Mouse (Mus musculus): ENCODE data around the gene Prrt1. TPM values are rescaled to one million over a fixed set of nuclear protein-coding genes. Genes with fewer than 3 reads are reported as not detected.

The Prrt1 gene
- polyA plus RNA-seq, 1 experiment from 2014 or later, result 0.44 TPM

DNA sequence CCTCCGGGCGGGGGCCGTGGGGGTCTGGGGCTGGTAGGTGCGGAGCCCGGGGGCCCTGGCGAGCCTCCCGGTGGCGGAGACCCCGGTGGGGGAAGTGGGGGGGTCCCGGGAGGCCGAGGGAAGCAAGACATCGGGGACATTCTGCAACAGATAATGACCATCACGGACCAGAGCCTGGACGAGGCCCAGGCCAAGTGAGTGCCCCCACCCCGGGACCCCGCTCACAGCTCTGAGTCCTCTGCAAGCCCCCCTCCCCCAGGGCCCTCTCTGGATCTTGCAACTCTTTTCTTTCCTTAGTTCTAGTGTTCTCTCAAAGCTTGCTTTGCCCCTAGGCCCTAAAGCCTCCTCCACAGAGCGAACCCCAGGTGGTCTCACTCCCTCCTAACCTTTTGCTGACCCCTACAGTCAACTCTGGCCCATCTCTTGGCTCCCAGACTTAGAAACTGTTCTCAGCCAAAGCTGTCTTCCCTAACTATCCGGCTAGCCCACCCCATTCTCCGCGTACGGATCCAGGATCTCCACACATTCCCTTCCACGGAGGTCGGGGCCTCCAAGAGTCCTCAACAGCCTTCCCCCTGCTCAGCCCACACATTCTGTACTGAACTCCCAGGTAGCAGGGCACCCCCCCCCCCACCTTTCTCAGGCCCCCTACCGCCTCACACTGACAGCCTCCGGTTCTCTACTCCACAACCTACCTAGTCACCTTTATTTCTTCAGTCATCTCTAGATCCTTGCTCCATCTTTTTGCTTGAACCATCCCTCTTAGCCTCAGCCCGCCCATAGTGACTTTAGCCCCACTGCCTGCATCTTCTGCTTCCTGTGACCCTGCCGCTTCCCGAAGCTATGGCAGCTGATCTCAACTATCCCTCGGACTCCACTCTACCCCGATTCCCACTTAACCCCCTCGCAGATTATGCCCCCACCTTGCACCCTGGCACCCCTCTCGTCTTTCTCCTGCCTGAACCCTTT, 36.5 kb upstream of the Prrt1 start:
- Histone ChIP-seq H3K27me3 (ENCODE audit: control insufficient read depth, insufficient read depth, low read length) (no peaks in the 10 kb centered on the region), H3K4me1 (replicated peaks; ENCODE audit: control insufficient read depth, insufficient read depth) (peaks cover 9% of the 10 kb centered on the region), H3K9ac (ENCODE audit: low read length) (peak overlapping the region; percentile 95), H3K4me3 (ENCODE audit: low read depth, low read length) (peak overlapping the region; percentile 85), H3K36me3 (ENCODE audit: control insufficient read depth, insufficient read depth, low read length) (peaks cover 8% of the 10 kb centered on the region), H3K27ac (replicated peaks) (peak overlapping the region; percentile 97), H3K4me2 (replicated peaks; ENCODE audit: low read depth) (peak overlapping the region; percentile 89), H3K9me3 (ENCODE audit: control insufficient read depth, low read length) (no peaks in the 10 kb centered on the region)
- ATAC-seq (ENCODE audit: low FRiP score, low TSS enrichment) (no peak; the same call in 1 of the 2 replicates), DNase-seq (ENCODE audit: low spot score) (peak; percentile 53)
- TF ChIP-seq CTCF (IDR thresholded peaks at IDR 0.05; ENCODE audit: low read depth) (no peak), EP300 (optimal IDR thresholded peaks at IDR 0.05) (no peak)
- under 1% methylated on average over 31 of the region's 32 CpGs for WGBS

DNA sequence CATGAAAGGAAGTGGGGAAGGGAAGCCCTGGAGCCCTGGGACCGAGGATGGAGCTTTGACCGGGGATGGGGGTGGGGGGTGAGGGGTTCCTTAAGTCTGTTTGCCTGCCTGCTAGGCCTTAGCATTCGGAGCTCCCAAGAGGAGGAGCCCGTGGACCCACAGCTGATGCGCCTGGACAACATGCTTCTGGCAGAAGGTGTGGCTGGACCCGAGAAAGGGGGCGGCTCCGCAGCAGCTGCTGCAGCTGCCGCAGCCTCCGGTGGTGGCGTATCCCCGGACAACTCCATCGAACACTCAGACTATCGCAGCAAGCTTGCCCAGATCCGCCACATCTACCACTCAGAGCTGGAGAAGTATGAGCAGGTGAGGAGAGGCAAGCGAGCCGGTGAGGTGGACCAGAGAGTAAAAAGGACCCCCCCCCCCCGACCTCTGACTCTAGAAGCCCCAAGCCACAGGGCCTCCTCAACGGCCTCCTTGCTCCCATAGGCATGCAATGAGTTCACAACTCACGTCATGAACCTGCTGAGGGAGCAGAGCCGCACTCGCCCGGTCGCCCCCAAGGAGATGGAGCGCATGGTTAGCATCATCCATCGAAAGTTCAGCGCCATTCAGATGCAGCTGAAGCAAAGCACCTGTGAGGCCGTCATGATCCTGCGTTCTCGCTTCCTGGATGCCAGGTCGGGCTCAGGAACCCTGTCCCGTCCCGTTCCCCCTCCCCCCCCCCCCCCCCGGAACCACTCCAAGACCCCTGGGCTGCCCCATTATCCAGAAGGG, 35.4 kb upstream of the Prrt1 start:
- Histone ChIP-seq H3K4me1 (replicated peaks; ENCODE audit: control insufficient read depth, insufficient read depth) (peaks cover 4% of the 10 kb centered on the region), H3K36me3 (ENCODE audit: control insufficient read depth, insufficient read depth, low read length) (peaks cover 8% of the 10 kb centered on the region), H3K4me3 (ENCODE audit: low read depth, low read length) (peak overlapping the region; percentile 85), H3K27ac (replicated peaks) (peak overlapping the region; percentile 97), H3K27me3 (ENCODE audit: control insufficient read depth, insufficient read depth, low read length) (no peaks in the 10 kb centered on the region), H3K9ac (ENCODE audit: low read length) (peak overlapping the region; percentile 95), H3K9me3 (ENCODE audit: control insufficient read depth, low read length) (no peaks in the 10 kb centered on the region), H3K4me2 (replicated peaks; ENCODE audit: low read depth) (peak overlapping the region; percentile 89)
- TF ChIP-seq EP300 (optimal IDR thresholded peaks at IDR 0.05), result no peak
- peak; percentile 36; the same call in 1 of the 2 replicates for TF ChIP-seq CTCF (IDR thresholded peaks at IDR 0.05; ENCODE audit: low read depth)
- peak; percentile 64 for DNase-seq (ENCODE audit: low spot score)
- 39% methylated on average over 33 of the region's 34 CpGs for WGBS
- no peak for ATAC-seq (ENCODE audit: low FRiP score, low TSS enrichment)

DNA sequence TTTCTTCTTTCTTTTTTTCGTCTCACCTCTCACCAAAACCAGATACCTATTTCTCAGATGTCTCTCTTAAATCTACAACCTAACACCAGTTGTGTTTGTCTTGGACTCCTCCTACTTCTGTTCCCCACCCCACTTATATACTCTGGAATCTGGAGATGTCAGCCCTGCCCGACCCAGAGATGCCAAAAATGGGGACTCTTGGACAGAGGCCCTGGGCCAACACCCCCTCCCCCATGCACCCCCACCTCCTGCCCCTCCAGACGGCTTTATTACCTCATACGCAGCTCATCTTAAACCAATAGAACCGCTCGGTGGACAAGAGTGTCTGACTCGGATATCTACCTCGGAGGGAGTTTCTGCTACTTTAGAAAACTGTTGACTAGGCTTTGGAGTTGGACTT, 33.2 kb upstream of the Prrt1 start:
- no peak for DNase-seq (ENCODE audit: low spot score)
- H3K9me3 ChIP-seq (ENCODE audit: control insufficient read depth, low read length), result no peaks in the 10 kb centered on the region

DNA sequence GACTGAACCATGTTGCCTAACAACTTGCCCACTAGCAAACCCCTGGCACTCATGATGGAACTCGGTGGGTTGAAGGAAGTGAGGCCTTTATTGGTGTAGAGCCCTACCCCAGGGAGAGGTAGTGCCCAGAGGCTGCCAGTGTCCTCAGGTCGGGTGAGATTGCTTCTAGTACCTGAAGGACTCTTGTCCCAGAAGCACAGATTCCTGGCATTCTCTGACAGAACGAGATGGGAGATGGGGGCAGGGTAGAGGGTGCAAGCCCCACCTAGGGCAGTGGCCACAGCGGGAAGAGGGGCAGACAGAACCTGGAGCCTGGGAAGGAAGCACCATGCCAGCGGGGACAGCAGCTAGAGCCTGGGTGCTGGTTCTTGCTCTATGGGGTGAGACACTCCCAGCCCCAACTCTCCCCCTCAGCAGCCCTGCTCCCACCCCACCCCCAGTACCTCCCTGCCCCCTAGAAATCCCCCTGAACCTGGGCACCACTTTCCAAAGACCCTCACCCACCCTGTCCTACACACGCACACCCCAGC, 31.7 kb upstream of the Prrt1 start, which contains the start of gene Ager:
Ager (plus strand) TSS at position 297 of the 530 bp plus-strand sequence.
- Histone ChIP-seq H3K27ac (replicated peaks) (no peak within 1 kb of the TSS; the same call in 1 of the 2 replicates), H3K9ac (ENCODE audit: low read length) (peak within 1 kb of the TSS; percentile 31; the same call in 1 of the 2 replicates), H3K4me2 (replicated peaks; ENCODE audit: low read depth) (no peak within 1 kb of the TSS; the same call in 1 of the 2 replicates), H3K9me3 (ENCODE audit: control insufficient read depth, low read length) (no peaks in the 10 kb centered on the region), H3K4me1 (replicated peaks; ENCODE audit: control insufficient read depth, insufficient read depth) (no peaks in the 10 kb centered on the region; the same call in 1 of the 2 replicates), H3K4me3 (ENCODE audit: low read depth, low read length) (no peak within 1 kb of the TSS), H3K36me3 (ENCODE audit: control insufficient read depth, insufficient read depth, low read length) (peaks cover 15% of the 10 kb centered on the region), H3K27me3 (ENCODE audit: control insufficient read depth, insufficient read depth, low read length) (no peaks in the 10 kb centered on the region)
- DNase-seq (ENCODE audit: low spot score), result no peak
- TF ChIP-seq CTCF (IDR thresholded peaks at IDR 0.05; ENCODE audit: low read depth) (no peak), EP300 (optimal IDR thresholded peaks at IDR 0.05) (no peak)
- 5% methylated on average over 5 of the region's 6 CpGs for WGBS
- ATAC-seq (ENCODE audit: low FRiP score, low TSS enrichment), result no peak

More for the DNA sequence above, 33.2 kb upstream of the Prrt1 start:
- WGBS, result 52% methylated on average over 8 of the region's 8 CpGs
- no peak overlapping the region for H3K4me3 ChIP-seq (ENCODE audit: low read depth, low read length)
- no peak overlapping the region for H3K9ac ChIP-seq (ENCODE audit: low read length)
- ATAC-seq (ENCODE audit: low FRiP score, low TSS enrichment), result no peak
- no peaks in the 10 kb centered on the region for H3K27me3 ChIP-seq (ENCODE audit: control insufficient read depth, insufficient read depth, low read length)
- peaks cover 15% of the 10 kb centered on the region for H3K36me3 ChIP-seq (ENCODE audit: control insufficient read depth, insufficient read depth, low read length)
- no peak overlapping the region for H3K4me2 ChIP-seq (replicated peaks; ENCODE audit: low read depth)
- no peak overlapping the region for H3K27ac ChIP-seq (replicated peaks)
- peaks cover 2% of the 10 kb centered on the region for H3K4me1 ChIP-seq (replicated peaks; ENCODE audit: control insufficient read depth, insufficient read depth)
- no peak for TF ChIP-seq CTCF (IDR thresholded peaks at IDR 0.05; ENCODE audit: low read depth)
- TF ChIP-seq EP300 (optimal IDR thresholded peaks at IDR 0.05), result no peak

DNA sequence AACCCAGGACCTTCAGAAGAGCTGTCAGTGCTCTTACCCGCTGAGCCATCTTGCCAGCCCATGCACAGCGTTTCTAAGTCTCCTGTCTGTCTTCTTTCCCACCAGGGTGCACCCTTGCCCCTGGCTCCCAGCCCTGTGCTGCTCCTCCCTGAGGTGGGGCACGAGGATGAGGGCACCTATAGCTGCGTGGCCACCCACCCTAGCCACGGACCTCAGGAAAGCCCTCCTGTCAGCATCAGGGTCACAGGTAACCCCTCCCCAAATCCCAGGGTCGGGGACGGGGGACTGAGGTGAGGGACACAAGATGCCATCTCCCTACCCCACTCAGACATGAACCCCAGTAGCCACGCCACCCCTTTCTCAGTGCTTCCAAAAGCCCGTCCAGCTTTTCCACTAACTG, 29.4 kb upstream of the Prrt1 start:
- Histone ChIP-seq H3K4me3 (ENCODE audit: low read depth, low read length) (no peak overlapping the region), H3K36me3 (ENCODE audit: control insufficient read depth, insufficient read depth, low read length) (peaks cover 12% of the 10 kb centered on the region), H3K27me3 (ENCODE audit: control insufficient read depth, insufficient read depth, low read length) (no peaks in the 10 kb centered on the region), H3K4me2 (replicated peaks; ENCODE audit: low read depth) (no peak overlapping the region), H3K4me1 (replicated peaks; ENCODE audit: control insufficient read depth, insufficient read depth) (no peaks in the 10 kb centered on the region), H3K9ac (ENCODE audit: low read length) (no peak overlapping the region), H3K9me3 (ENCODE audit: control insufficient read depth, low read length) (no peaks in the 10 kb centered on the region), H3K27ac (replicated peaks) (no peak overlapping the region)
- 67% methylated on average over 9 of the region's 9 CpGs for WGBS
- DNase-seq (ENCODE audit: low spot score) (no peak), ATAC-seq (ENCODE audit: low FRiP score, low TSS enrichment) (no peak)
- no peak for TF ChIP-seq EP300 (optimal IDR thresholded peaks at IDR 0.05)
- no peak for TF ChIP-seq CTCF (IDR thresholded peaks at IDR 0.05; ENCODE audit: low read depth)

All from stomach, postnatal 0 days (tissue).